Mouse (Mus musculus) ES-Bruce4 (cell line): ENCODE measurements around the gene Ufc1.

ENCODE experiments used
- EP300 ChIP-seq: IDR thresholded peaks from 2 replicates; pipeline ENCODE4 v1.6.1; 2011; ENCODE audit warnings: low read depth, low read length; ENCODE audit not compliant: insufficient read depth
- POLR2A ChIP-seq: IDR thresholded peaks from one replicate; pipeline ENCODE4 v1.8.1; 2011; ENCODE audit warnings: low read length; ENCODE audit not compliant: insufficient read depth

GRCm38 (mm10) chr1:171257781-171258180 lies 37.0 kb downstream of the Ufc1 start:
- TF ChIP-seq POLR2A, result no peak
- TF ChIP-seq EP300, result no peak
